Mouse (Mus musculus): ENCODE data around the gene Comt.
A peak's percentile ranks its signal among the peaks of the same experiment; 100 is the strongest.

The Comt gene

GRCm38 (mm10) chr16:18433341-18433920 is 6.8 kb upstream of the Comt start:
- DNase-seq (ENCODE audit: low read depth, low spot score): no peak

DNA sequence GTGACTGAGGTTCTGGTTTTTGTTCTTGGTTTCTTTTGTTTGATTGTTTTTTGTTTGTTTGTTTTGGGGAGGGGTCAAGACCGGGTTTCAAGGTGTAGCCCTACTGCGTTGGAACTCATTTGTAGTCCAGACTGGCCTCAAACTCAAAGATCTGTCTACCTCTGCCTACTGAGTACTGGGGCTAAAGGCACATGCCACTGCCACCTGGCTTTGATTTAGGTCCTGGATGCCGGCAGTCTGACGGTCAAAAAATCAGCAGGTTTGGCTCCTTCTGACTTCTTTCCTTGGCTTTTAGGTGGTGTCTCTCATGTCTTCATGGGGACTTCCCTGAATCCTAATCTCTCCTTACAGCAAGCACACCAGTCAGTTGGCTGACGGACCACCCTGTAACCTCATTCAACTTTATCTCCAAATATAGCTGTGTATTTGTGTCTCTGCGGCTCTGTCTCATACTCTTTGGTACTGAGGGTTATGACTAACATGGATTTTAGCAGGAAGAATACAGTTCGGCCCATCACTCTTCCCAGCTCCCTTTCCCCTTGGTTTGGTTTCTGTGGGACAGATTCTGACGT is 4.1 kb upstream of the Comt start:
- no peak for DNase-seq (ENCODE audit: low read depth, low spot score)

DNA sequence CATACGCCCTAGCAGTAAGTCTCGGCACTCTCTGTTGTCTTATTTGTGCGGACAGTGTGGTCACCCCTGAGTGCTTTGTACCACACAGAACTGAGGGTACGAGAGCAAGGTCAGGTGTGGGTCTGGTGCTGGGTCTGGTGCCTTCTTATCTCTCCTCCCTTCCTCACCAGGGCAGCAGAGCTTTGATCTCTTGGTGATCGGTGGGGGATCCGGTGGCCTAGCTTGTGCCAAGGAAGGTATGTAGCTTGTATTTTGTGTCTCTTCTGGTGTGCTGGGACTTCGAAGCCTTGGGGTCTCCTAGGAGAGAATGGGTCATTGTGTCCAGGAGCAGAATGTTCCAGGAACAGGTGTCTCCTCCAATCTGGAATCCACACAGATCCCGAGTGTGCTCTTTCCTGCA is 3.0 kb upstream of the Comt start:
- no peak for DNase-seq (ENCODE audit: low read depth, low spot score)

DNA sequence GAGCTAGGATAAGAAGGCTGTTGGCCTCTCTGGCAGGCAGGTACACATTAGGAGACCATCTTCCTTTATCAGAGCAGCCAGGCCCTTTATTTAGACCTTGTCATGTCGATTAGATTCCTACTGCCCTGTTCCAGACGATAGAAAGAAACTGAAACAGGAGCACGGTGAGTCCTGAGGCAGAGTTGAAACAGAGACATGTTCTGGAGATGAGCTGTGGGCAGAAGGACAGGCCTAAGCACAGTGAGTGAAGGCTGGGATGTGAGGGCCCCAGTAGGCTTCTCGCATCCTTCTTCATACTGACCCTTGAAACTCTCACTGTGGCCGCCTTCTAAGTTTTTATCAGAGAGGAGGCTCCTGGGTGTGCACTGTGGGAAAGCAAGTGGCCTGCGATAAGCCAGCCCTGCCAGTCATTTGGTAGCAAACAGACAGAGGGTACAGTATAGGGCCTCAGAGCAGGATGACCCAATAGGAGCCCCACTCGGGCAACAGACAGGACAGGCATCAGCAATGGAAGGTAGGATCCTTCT is 1.9 kb upstream of the Comt start:
- no peak for DNase-seq (ENCODE audit: low read depth, low spot score)

DNA sequence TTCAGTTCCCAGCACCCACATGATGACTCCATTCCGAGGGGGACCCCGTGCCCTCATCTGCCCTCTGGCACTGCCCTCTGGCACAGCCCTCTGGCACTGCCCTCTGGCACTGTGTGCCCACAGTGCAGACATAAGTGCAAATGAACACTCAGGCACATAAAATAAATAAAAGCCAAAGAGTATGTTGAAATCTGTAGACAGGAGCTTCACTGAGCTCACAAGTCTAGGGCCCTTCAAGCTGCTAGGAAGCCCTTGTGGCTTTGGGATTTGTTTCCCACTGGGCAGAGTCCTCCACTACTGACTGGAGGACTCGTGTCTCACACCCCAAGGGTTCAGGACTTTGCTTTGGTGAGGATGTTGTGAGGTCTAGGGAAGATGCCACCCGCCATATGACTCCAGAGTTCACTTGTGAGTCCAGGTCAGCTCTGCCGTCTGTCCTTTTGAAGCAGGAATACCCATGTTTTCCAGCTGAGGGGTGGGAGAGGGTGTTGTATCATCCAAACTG is 1.4 kb upstream of the Comt start:
- no peak for DNase-seq (ENCODE audit: low read depth, low spot score)

DNA sequence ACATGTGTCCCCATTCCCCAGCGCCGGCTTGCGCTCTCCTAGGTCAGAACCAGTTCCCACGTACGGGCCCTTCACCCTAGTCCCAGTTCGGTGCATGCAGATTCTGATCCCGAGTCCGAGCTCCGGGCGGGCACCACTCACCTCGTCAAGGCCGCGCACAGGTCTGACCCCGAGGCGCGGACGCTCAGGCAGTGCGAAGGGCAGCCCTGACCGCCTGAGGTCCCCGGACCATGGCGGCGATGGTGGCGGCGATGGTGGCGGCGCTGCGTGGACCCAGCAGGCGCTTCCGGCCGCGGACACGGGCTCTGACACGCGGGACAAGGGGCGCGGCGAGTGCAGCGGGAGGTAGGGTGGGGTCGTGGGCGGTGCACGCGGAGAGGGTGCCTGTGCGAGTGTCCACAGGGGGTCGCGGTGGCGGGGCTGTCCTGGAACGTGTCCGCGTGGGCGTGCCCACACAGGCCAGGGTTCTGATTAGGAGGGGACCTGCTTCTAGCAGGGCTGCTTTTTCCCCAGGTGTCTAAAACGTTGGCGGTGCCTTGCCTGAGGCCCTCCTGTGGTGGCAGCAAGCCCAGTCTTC is 349 bp downstream of the Comt start, which contains the start of gene Txnrd2:
Gene Txnrd2 (plus strand): TSS at position 170 of the 577 bp plus-strand sequence.
- peak; percentile 44 for DNase-seq (ENCODE audit: low read depth, low spot score)

GRCm38 (mm10) chr16:18425475-18426214 is 1.0 kb downstream of the Comt start:
- DNase-seq (ENCODE audit: low read depth, low spot score): no peak

DNA sequence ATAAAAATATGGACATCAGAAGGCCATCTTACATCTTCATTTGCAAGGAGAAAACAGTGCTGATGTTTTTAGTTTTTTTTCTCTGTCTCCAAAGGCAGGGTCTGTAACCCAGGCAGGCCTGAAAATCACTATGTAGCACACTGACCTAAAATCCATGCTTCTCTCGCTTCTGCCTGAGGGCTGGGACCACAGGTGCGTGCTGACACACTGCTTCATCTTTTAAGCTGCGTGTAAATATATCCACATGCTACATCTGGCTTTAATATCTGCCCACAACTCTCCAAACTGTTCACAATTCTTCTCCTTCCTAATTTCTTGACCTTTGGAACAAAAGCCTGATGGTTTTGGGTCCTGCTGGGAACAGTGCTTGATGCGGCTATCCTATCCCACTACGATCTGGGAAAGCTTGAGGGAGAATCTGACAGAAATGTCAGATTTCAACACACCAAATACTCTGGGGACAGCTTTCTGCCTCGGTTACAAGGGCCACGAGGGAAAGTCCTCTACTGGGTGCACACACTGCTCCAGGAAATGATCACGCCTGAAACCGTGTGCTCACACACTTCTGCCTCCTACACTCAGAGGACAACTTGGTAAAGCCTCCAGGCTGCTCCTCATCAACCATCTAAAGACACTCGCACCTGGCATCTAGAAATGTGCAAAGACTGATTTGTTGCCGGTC is 2.1 kb downstream of the Comt start:
- DNase-seq (ENCODE audit: low read depth, low spot score): no peak

DNA sequence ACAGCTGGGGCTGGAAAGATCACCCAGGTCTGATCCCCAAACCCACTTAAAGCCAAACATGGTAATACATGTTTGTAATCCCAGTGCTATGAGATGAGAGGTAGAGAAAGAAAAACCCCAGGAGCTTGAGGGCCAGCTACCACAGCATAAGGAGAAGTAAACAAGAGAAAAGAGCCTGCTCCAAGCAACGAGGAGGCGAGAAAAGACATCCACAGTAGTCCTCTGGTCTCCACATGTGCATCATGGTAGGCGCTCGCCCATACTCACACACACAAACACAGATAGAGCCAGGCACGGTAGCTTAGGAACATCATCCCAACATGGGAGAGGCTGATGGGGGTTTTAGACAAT is 2.8 kb downstream of the Comt start:
- no peak for DNase-seq (ENCODE audit: low read depth, low spot score)

DNA sequence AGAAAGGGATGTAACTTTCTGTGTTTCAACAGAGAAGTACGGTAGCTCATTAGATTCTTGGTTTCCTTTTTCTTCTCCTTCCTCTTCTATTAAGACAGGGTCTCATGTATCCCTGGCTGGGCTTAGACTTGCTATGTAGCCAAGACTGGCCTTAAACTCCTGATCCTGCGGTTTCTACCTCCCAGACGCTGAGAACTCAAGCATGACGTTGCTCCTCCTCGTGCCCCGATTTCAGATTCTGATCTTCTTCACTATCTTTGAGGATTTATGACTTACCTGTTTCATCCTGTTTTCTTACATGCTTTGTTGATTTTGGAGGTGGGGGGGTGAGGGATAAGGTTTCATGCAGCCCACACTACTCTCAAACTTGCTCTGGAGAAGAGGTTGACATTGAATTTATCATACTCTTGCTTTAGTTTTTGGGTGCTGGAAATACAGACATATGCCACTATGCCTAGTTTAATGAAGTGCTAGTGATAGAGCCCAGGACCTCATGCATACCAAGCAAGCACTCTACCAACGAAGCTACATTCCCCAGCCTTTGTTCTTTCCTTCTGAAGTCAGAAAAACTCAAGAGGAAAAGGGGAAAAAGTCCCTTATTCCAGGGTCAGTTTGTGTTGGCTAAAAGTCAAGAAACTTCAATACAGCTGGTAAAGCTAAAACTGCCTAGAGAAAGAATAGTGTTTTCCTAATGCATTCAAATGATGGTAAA is 3.3 kb downstream of the Comt start:
- no peak for DNase-seq (ENCODE audit: low read depth, low spot score)

DNA sequence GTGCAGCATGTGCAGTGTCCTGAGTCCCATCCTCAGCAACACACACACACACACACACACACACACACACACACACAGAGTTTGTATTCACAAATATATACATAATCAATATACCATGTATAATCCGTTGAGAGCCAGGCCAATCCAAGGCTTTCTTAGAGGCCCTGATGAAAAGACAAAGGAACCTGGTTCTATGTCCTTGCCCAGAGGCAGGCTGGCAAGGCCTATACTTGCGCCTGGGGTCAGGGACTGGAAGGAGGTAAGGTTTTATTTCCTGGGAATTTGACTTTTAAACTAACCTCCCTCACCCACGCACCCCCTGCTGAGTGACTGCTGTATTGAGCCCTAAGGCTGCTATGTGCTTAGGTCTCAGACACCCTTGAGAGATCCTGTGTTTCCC is 6.1 kb downstream of the Comt start:
- no peak for DNase-seq (ENCODE audit: low read depth, low spot score)

DNA sequence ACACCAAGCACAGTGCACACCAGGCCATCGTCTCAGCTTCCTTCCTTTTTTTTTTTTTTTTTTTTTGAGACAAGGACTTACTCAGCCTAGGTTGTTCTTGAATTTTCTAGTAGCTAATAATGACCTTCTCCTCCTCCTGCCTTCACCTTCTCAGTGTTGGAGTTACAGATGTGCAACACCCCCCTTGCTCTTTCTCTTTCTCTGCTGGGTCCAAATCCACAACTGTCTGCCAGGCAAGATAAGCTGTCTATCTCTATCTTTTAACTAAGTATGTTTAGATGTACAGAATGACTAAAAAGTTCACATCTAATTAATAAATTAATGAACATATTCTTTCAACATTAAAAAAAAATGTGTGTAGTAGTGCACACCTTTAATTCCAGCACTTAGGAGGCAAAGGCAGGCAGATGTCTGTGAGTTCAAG is 7.0 kb downstream of the Comt start:
- no peak for DNase-seq (ENCODE audit: low read depth, low spot score)

DNA sequence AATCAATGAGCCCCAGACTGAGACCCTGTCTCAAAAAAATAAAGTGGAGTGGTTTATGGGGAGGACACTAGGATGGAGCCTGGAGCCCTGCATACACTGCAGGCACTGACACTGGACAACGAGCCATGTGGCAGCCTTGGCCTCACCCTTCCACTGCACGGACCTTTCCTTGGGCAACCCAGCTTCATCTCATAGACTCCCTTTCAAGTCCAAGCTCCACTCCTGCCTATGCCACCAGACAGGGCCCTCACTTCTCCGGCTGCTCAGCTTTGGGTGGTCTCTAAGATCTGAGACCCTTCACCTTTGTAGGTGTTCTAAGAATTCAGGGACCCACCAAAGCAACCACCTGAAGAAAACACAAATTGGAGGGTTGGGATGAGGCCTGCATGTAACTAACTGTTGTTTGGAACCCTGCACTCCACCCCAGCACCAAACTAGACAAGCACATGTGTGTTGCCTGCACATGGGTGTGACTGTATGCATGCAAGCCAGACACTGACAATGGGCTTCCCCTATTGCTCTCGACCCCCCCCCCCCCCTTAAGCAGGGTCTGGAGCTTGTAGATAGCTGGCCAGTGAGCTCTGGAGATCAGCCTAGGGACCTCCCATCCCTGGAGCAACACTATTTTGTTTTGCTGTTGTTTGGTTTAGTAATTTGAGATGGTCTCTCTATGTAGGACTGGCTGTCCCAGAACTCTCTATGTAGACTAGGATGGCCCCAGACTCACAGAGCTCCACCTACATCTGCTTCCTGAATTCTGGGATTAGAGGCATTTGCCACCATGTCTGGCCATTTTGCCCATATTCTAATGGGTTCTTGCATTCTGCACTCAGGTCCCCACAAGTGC is 7.7 kb downstream of the Comt start:
- DNase-seq (ENCODE audit: low read depth, low spot score): no peak

DNA sequence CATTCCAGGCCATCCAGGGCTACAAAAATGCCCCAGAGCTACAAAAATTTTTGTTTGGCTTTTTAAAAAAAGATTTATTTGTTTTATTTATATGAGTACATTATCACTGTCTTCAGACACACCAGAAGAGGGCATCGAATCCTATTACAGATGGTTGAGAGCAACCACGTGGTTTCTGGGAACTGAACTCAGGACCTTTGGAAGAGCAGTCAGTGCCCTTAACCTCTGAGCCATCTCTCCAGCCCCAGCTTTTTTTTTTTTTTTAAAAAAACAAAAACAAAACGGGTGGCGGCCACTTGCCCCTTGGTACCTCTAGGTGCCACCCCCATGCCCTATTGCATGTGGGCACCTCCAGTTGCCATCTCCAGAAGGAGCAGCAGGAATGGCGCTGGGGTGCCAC is 9.2 kb downstream of the Comt start:
- no peak for DNase-seq (ENCODE audit: low read depth, low spot score)

DNA sequence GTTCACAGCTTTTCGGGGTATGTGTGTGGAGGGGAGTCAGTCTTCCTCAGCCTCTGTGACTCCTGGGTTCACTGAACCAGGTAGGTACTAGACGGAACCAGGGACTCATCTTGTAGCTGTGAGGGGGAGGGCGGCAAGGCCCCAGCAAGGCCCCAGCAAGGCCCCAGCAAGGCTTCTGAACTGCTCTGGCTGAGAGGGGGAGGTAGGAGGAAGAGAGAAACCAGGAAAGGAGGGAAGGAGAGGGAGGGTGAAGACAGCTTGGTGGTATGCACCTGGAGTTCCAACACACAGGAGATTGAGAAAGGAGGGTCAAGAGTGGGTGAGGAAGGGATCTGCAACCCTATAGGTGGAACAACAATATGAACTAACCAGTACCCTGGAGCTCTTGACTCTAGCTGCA is 9.8 kb downstream of the Comt start:
- DNase-seq (ENCODE audit: low read depth, low spot score): no peak

DNA sequence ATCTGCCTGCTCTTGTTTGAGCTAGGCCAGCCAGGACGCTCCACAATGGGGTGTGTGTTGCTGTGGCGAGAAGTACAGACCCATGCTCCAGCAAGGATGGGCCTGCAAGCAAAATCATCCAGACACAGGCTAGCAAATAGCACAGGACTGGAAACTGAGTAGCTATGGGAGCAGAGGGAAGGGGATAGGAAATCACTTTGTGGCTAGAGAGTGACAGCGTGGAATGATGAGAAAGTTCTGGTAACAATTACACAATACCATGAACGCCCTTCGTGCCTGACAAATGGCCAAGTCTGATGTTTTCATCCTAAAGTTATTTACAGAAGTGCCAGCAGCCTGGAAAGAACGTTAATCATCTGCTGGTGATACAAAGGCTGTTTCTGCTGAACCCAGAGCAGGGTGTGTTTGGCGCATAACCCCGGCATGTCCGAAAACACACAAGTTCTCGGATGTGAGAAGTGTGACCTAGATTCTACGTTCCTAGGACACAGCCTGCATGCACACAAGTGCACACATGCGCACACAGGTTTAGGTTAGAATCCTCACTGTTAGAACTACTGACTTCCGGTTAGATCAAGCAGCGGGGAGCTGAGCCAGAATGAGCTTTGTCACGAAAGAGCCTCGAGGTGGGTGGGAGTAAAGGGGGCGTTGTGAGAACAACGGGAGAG is 10.4 kb downstream of the Comt start:
- peak; percentile 77 for DNase-seq (ENCODE audit: low read depth, low spot score)

DNA sequence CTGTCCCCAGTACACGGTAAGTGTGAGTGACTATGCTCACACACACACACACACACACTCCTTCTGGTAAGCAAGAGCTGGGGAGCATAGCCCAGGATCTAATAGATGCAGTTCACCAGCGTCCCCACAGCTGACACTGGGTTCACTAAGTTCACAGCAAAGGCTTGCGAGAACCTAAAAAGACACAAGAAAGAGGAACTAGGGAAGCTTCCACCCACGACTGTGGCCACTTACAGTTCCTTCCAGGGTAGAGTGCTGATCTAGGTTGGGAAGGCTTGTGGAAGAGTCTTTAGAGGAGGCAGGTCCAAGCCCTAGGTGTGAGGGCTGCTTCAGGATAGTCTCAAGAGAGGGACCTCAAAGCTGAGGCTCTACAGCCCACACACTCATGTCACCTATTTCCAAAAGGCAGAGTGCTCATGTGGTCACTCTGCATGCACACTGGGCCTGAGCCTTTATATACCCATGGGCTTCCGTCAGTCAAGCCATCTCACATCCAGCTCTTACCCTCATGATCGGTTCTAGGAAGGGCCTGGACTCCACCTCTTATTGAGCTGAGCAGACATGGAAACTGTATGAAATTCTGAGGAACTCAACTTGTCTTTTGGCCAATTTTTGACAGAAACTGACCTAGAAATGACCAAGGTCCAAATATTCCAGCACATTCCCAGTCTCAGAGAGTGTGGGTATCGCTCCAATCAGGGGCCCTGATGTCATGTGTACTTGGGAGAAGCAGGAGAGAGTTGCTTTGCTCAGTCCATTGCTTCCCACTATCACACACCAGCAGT is 13.4 kb downstream of the Comt start:
- DNase-seq (ENCODE audit: low read depth, low spot score): no peak

GRCm38 (mm10) chr16:18411802-18412476 is 14.7 kb downstream of the Comt start:
- peak; percentile 81 for DNase-seq (ENCODE audit: low read depth, low spot score)
